In the genomic region with DNA sequence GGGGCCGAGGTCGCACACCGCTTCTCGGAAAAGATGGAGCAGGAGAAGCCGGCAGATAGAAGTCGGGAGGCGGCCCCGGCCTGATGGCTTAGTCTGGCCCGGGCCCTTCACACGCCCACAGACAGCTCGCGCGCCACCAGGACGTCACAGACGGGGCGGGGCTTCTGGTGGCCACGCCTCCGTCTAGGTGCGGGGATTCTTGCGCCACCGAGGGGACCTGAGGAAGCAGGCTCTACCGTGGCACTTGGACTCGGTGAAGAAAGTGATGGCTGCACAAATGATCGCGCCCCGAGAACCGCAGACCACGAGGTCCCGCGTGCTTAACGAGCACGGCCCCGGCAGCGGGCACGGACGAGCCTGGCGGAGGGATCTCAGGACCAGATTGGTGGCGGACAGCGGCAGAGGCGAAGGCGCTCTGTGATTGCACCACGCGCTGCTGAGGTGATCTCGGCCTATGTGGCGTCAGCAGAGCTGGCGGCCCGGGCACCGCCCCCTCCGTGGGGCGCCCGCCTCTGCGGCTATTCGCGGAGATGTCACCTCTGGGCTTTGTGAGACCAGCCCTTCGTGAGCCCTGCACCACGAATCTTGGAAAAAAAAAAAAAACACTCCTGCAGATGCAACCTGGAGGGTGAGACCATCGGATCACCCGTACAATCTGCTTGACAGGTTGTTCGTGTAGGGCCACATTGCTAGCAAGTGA, we compare ENCODE assay signal across 7 mouse cellular contexts. TPM values are rescaled to one million over a fixed set of nuclear protein-coding genes. Genes with fewer than 3 reads are reported as not detected.
DNase-seq lines count a peak whose midpoint lies in the region; ATAC-seq lines count a peak whose summit lies in the region.

Gene Cyp51, minus strand, starts transcription at position 406 of the 700 bp plus-strand sequence.

- DNase-seq in adrenal gland, postnatal 10 days, result peak; percentile 93
- peak; percentile 93 for DNase-seq in embryonic facial prominence, embryonic 10.5 days (ENCODE audit: low spot score)
- peak; percentile 90 for DNase-seq in kidney, adult 11 months
- DNase-seq in limb, embryonic 10.5 days (ENCODE audit: low spot score), result peak; percentile 95
- DNase-seq in spleen, adult 12 weeks (ENCODE audit: low spot score), result peak; percentile 90

- peak within 1 kb of the TSS; percentile 97 for H3K9ac ChIP-seq in midbrain, embryonic 13.5 days (replicated peaks)

- peaks cover 19% of the 10 kb centered on the region for H3K4me1 ChIP-seq in embryonic facial prominence, embryonic 10.5 days
- 0 out of 2 replicates have a peak, but pooled peaks cover 3% of the 10 kb centered on the region for H3K4me1 ChIP-seq in limb, embryonic 10.5 days
- H3K4me1 ChIP-seq in midbrain, embryonic 13.5 days (replicated peaks), result peaks cover 40% of the 10 kb centered on the region

- peak within 1 kb of the TSS; percentile 97 for H3K27ac ChIP-seq in embryonic facial prominence, embryonic 10.5 days (replicated peaks)
- H3K27ac ChIP-seq in limb, embryonic 10.5 days, result peak within 1 kb of the TSS; percentile 96
- H3K27ac ChIP-seq in midbrain, embryonic 13.5 days, result peak within 1 kb of the TSS; percentile 99

- H3K4me3 ChIP-seq in embryonic facial prominence, embryonic 10.5 days, result peak within 1 kb of the TSS; percentile 87
- H3K4me3 ChIP-seq in limb, embryonic 10.5 days, result peak within 1 kb of the TSS; percentile 97
- H3K4me3 ChIP-seq in midbrain, embryonic 13.5 days (replicated peaks), result peak within 1 kb of the TSS; percentile 98

- peaks cover 34% of the 10 kb centered on the region for H3K36me3 ChIP-seq in embryonic facial prominence, embryonic 10.5 days (replicated peaks)
- H3K36me3 ChIP-seq in limb, embryonic 10.5 days, result peaks cover 35% of the 10 kb centered on the region
- peaks cover 28% of the 10 kb centered on the region for H3K36me3 ChIP-seq in midbrain, embryonic 13.5 days

- under 1% methylated on average over 59 of the region's 59 CpGs for WGBS in embryonic facial prominence, embryonic 10.5 days
- under 1% methylated on average over 59 of the region's 59 CpGs for WGBS in limb, embryonic 10.5 days
- under 1% methylated on average over 58 of the region's 59 CpGs for WGBS in midbrain, embryonic 13.5 days

- H3K4me2 ChIP-seq in midbrain, embryonic 13.5 days (replicated peaks), result peak within 1 kb of the TSS; percentile 79

- H3K9me3 ChIP-seq in embryonic facial prominence, embryonic 10.5 days, result peaks cover 2% of the 10 kb centered on the region; the same call in 1 of the 2 replicates
- H3K9me3 ChIP-seq in limb, embryonic 10.5 days (replicated peaks), result no peaks in the 10 kb centered on the region
- H3K9me3 ChIP-seq in midbrain, embryonic 13.5 days, result no peaks in the 10 kb centered on the region

- H3K27me3 ChIP-seq in embryonic facial prominence, embryonic 10.5 days (replicated peaks; ENCODE audit: low read depth, poor library complexity, severe bottlenecking), result no peaks in the 10 kb centered on the region
- H3K27me3 ChIP-seq in limb, embryonic 10.5 days (ENCODE audit: low read depth, poor library complexity, severe bottlenecking), result no peaks in the 10 kb centered on the region
- H3K27me3 ChIP-seq in midbrain, embryonic 13.5 days, result no peaks in the 10 kb centered on the region

- peak; percentile 91 for ATAC-seq in granulocyte monocyte progenitor cell, adult 5-6 weeks (replicated peaks; ENCODE audit: poor library complexity, severe bottlenecking)
- ATAC-seq in midbrain, embryonic 13.5 days, result peak; percentile 98

RNA-seq across cellular contexts. Expression of gene Cyp51, which starts in this region (rescaled TPM):
- total RNA-seq in adrenal gland, postnatal 10 days (2021), result 10 to 100 TPM; 17.2 to 22.5 TPM
- 105 and 113 TPM in 2 replicates for polyA plus RNA-seq in embryonic facial prominence, embryonic 10.5 days (2016; fragmentation: Nextera tagmentation; extraction: Ambion mirVana)
- total RNA-seq in granulocyte monocyte progenitor cell, adult 5-6 weeks (2014; fragmentation: Nextera tagmentation), result 5.5 and 12.9 TPM in 2 replicates
- 17.6 and 20.3 TPM in 2 replicates for total RNA-seq in granulocyte monocyte progenitor cell, adult 5-6 weeks (2017)
- 93.3 and 103 TPM in 2 replicates for polyA plus RNA-seq in limb, embryonic 10.5 days (2016; fragmentation: Nextera tagmentation; extraction: Ambion mirVana)
- 147 and 158 TPM in 2 replicates for polyA plus RNA-seq in midbrain, embryonic 13.5 days (2015; fragmentation: Nextera tagmentation; extraction: Ambion mirVana)

Comparison
In these comparisons a context has a peak if more than half of its experiments do, and no peak if none do; other contexts are left out.
1. Peak in every context shown above with its lines: DNase-seq, ATAC-seq, H3K4me3 ChIP-seq and H3K27ac ChIP-seq.